Mouse (Mus musculus): Measurements from ENCODE around the gene Lmo7.

Gene Lmo7

GRCm38 (mm10) chr14:101778426-101778825 is 48.7 kb downstream of the Lmo7 start:
- no peak for DNase-seq (ENCODE audit: low read depth in 1 of 2, low spot score in 2 of 2)

- DNase-seq (ENCODE audit: low read depth in 1 of 2, low spot score in 2 of 2) = no peak
Observed at GRCm38 (mm10) chr14:101780016-101780415, 50.3 kb downstream of the Lmo7 start.

GRCm38 (mm10) chr14:101781219-101781618 is 51.5 kb downstream of the Lmo7 start:
- no peak for DNase-seq (ENCODE audit: low read depth in 1 of 2, low spot score in 2 of 2)

GRCm38 (mm10) chr14:101781943-101782510 is 52.3 kb downstream of the Lmo7 start:
- DNase-seq (ENCODE audit: low read depth in 1 of 2, low spot score in 2 of 2) = no peak

- DNase-seq (ENCODE audit: low read depth in 1 of 2, low spot score in 2 of 2) = no peak
Observed at GRCm38 (mm10) chr14:101784315-101784945, 54.7 kb downstream of the Lmo7 start.

GRCm38 (mm10) chr14:101787903-101788302 is 58.1 kb downstream of the Lmo7 start:
- DNase-seq (ENCODE audit: low read depth in 1 of 2, low spot score in 2 of 2) = no peak

GRCm38 (mm10) chr14:101788475-101788874 is 58.7 kb downstream of the Lmo7 start:
- DNase-seq (ENCODE audit: low read depth in 1 of 2, low spot score in 2 of 2) = no peak

- no peak for DNase-seq (ENCODE audit: low read depth in 1 of 2, low spot score in 2 of 2)
Observed at GRCm38 (mm10) chr14:101794553-101795177, 64.9 kb downstream of the Lmo7 start.

GRCm38 (mm10) chr14:101797930-101798500 is 68.3 kb downstream of the Lmo7 start:
- no peak for DNase-seq (ENCODE audit: low read depth in 1 of 2, low spot score in 2 of 2)

- no peak for DNase-seq (ENCODE audit: low read depth in 1 of 2, low spot score in 2 of 2)
Observed at GRCm38 (mm10) chr14:101798766-101799165, 69.0 kb downstream of the Lmo7 start.

GRCm38 (mm10) chr14:101801674-101802073 is 71.9 kb downstream of the Lmo7 start:
- no peak for DNase-seq (ENCODE audit: low read depth in 1 of 2, low spot score in 2 of 2)

GRCm38 (mm10) chr14:101804119-101804518 is 74.4 kb downstream of the Lmo7 start:
- DNase-seq (ENCODE audit: low read depth in 1 of 2, low spot score in 2 of 2) = no peak

- no peak for DNase-seq (ENCODE audit: low read depth in 1 of 2, low spot score in 2 of 2)
Observed at GRCm38 (mm10) chr14:101804562-101805327, 75.0 kb downstream of the Lmo7 start.

GRCm38 (mm10) chr14:101805328-101805697 is 75.6 kb downstream of the Lmo7 start:
- DNase-seq (ENCODE audit: low read depth in 1 of 2, low spot score in 2 of 2) = no peak

GRCm38 (mm10) chr14:101806058-101806457 is 76.3 kb downstream of the Lmo7 start:
- DNase-seq (ENCODE audit: low read depth in 1 of 2, low spot score in 2 of 2) = no peak

GRCm38 (mm10) chr14:101806607-101807006 is 76.8 kb downstream of the Lmo7 start:
- no peak for DNase-seq (ENCODE audit: low read depth in 1 of 2, low spot score in 2 of 2)

GRCm38 (mm10) chr14:101816450-101816849 is 86.7 kb downstream of the Lmo7 start:
- DNase-seq (ENCODE audit: low read depth in 1 of 2, low spot score in 2 of 2) = no peak

- DNase-seq (ENCODE audit: low read depth in 1 of 2, low spot score in 2 of 2) = no peak
Observed at GRCm38 (mm10) chr14:101822390-101822789, 92.6 kb downstream of the Lmo7 start.

- no peak for DNase-seq (ENCODE audit: low read depth in 1 of 2, low spot score in 2 of 2)
Observed at GRCm38 (mm10) chr14:101822871-101823270, 93.1 kb downstream of the Lmo7 start.

GRCm38 (mm10) chr14:101829676-101830075 is 99.9 kb downstream of the Lmo7 start:
- DNase-seq (ENCODE audit: low read depth in 1 of 2, low spot score in 2 of 2) = no peak

GRCm38 (mm10) chr14:101830116-101830515 is 100.4 kb downstream of the Lmo7 start:
- DNase-seq (ENCODE audit: low read depth in 1 of 2, low spot score in 2 of 2) = no peak

GRCm38 (mm10) chr14:101834109-101834508 is 104.4 kb downstream of the Lmo7 start:
- DNase-seq (ENCODE audit: low read depth in 1 of 2, low spot score in 2 of 2) = no peak

All from monocyte, adult 2 months (primary cell).